ENCODE assay signal across 8 mouse cellular contexts in genomic region chrX:12127106-12127670, GRCm38 (mm10). TPM values are rescaled to one million over a fixed set of nuclear protein-coding genes. Genes with fewer than 3 reads are reported as not detected.
DNase-seq lines count a peak whose midpoint lies in the region; ATAC-seq and TF ChIP-seq lines count a peak whose summit lies in the region.

No protein-coding gene starts in this region.

- no peak for ATAC-seq in intestine, embryonic 15.5 days
- ATAC-seq in neural tube, embryonic 14.5 days (ENCODE audit: low read depth), result peak; percentile 12; the same call in 1 of the 2 replicates

- no peak for DNase-seq in left cerebral cortex, adult 2 months (ENCODE audit: extremely low spot score in 1 of 2, low spot score in 2 of 2)
- DNase-seq in left cerebral cortex, postnatal 10 days (ENCODE audit: extremely low spot score in 1 of 2, low spot score in 2 of 2), result no peak
- DNase-seq in embryo, embryonic 9.5 days (ENCODE audit: extremely low spot score), result peak; percentile 51
- no peak for DNase-seq in ovary, postnatal 10 days (ENCODE audit: low spot score)
- DNase-seq in urinary bladder, postnatal 10 days (ENCODE audit: low spot score), result no peak
- no peak for DNase-seq in cerebellum, adult 11-12 months

- H3K4me2 ChIP-seq in intestine, embryonic 15.5 days (replicated peaks), result peak overlapping the region; percentile 64
- peak overlapping the region; percentile 53 for H3K4me2 ChIP-seq in neural tube, embryonic 14.5 days (ENCODE audit: low read depth, low read length)

- H3K27ac ChIP-seq in left cerebral cortex, adult 2 months, result no peak overlapping the region
- peak overlapping the region; percentile 86; the same call in 1 of the 2 replicates for H3K27ac ChIP-seq in intestine, embryonic 15.5 days
- H3K27ac ChIP-seq in neural tube, embryonic 14.5 days (ENCODE audit: low read depth, low read length), result peak overlapping the region; percentile 94

- WGBS in intestine, embryonic 15.5 days, result 5% methylated on average over 24 of the region's 24 CpGs
- 5% methylated on average over 24 of the region's 24 CpGs for WGBS in neural tube, embryonic 14.5 days

- peak overlapping the region; percentile 50 for H3K4me3 ChIP-seq in left cerebral cortex, adult 2 months
- H3K4me3 ChIP-seq in intestine, embryonic 15.5 days (replicated peaks), result peak overlapping the region; percentile 57
- peak overlapping the region; percentile 50 for H3K4me3 ChIP-seq in neural tube, embryonic 14.5 days (ENCODE audit: low read depth, low read length)

- peaks cover 11% of the 10 kb centered on the region for H3K4me1 ChIP-seq in intestine, embryonic 15.5 days (replicated peaks)
- H3K4me1 ChIP-seq in neural tube, embryonic 14.5 days (ENCODE audit: control insufficient read depth, insufficient read depth, low read length), result peaks cover 19% of the 10 kb centered on the region

- no peaks in the 10 kb centered on the region for H3K9me3 ChIP-seq in intestine, embryonic 15.5 days
- no peaks in the 10 kb centered on the region for H3K9me3 ChIP-seq in neural tube, embryonic 14.5 days (ENCODE audit: control insufficient read depth, low read length)

- intact Hi-C loops in left cerebral cortex, adult 2 months (cut with DNase I), result no loop called here
- intact Hi-C loops in left cerebral cortex, postnatal 10 days (cut with DNase I), result no loop called here

- peak overlapping the region; percentile 66 for H3K9ac ChIP-seq in intestine, embryonic 15.5 days
- peak overlapping the region; percentile 76 for H3K9ac ChIP-seq in neural tube, embryonic 14.5 days (replicated peaks; ENCODE audit: low read depth, low read length)

- H3K36me3 ChIP-seq in intestine, embryonic 15.5 days, result no peaks in the 10 kb centered on the region
- H3K36me3 ChIP-seq in neural tube, embryonic 14.5 days (ENCODE audit: control insufficient read depth, insufficient read depth, low read length), result no peaks in the 10 kb centered on the region

- H3K27me3 ChIP-seq in intestine, embryonic 15.5 days (replicated peaks), result peaks cover 47% of the 10 kb centered on the region
- H3K27me3 ChIP-seq in neural tube, embryonic 14.5 days (ENCODE audit: control insufficient read depth, insufficient read depth, low read length), result peaks cover 14% of the 10 kb centered on the region

- no peak for TF ChIP-seq CTCF in left cerebral cortex, adult 2 months (IDR thresholded peaks at IDR 0.05)

RNA-seq across cellular contexts. Expression of gene Bcor, which starts 33.0 kb away (rescaled TPM):
- 10 to 100 TPM; 33.4 to 38.0 TPM for total RNA-seq in left cerebral cortex, adult 2 months (2021)
- 10 to 100 TPM; 24.8 to 25.8 TPM for total RNA-seq in left cerebral cortex, postnatal 10 days (2021)
- polyA plus RNA-seq in intestine, embryonic 15.5 days (2015; fragmentation: Nextera tagmentation; extraction: Ambion mirVana), result 12.4 and 13.7 TPM in 2 replicates
- 17.9 and 21.1 TPM in 2 replicates for polyA plus RNA-seq in neural tube, embryonic 14.5 days (2014; fragmentation: Nextera tagmentation; extraction: Ambion mirVana)
